Mouse (Mus musculus): ENCODE measurements around the gene Mnat1.

DNA sequence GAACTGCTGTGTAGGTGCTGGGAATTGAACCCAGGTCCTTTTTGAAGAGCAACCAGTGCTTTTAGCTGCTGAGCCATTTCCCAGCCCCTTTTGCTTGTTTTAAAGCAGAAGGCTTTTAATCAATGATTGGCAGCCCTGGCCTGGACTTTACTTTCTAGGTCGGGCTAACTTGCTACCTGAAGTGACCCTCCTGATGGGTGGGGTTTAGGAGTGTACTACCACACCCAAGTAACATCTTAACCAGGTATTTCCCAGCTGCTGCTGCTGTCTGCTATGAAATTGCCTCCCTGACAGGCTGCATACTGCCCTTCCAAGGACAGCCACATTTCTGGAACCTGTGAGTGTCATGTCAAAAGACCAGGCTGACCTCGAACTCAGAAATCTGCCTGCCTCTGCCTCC, 177.0 kb downstream of the Mnat1 start:
- TF ChIP-seq TAL1 (IDR thresholded peaks at IDR 0.05; ENCODE audit: low read length) = no peak
- no peak for TF ChIP-seq GATA1 (IDR thresholded peaks at IDR 0.05; ENCODE audit: low read length)

Measured in erythroblast, embryonic 14.5 days (primary cell).